Mouse (Mus musculus) MN1 (cell line): Measurements from ENCODE around the gene Atf7ip.

Experiments
- DNase-seq: peaks from one replicate; pipeline ENCODE4 v3.0.0-alpha.2; 2016; ENCODE audit warnings: low spot score

Atf7ip gene

DNA sequence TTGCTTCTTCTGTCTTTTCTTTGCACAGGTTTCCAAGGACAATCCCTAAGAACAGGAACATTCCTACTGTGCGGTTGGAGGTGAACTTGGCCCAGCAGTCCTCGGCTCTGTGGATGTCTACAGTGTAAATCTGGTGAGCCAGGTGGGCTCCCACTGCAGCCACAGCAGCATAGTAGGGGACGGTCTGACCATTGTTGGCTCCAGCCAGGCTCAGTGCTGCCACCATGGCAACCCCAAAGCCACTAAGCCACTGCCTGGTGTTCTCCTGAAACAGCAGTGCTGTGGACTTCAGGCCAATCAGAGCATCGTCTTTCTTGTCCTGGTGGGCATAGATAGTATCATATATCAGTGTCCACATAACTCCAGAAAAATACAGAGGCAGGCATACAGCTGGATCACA, 19.8 kb upstream of the Atf7ip start:
- no peak for DNase-seq

DNA sequence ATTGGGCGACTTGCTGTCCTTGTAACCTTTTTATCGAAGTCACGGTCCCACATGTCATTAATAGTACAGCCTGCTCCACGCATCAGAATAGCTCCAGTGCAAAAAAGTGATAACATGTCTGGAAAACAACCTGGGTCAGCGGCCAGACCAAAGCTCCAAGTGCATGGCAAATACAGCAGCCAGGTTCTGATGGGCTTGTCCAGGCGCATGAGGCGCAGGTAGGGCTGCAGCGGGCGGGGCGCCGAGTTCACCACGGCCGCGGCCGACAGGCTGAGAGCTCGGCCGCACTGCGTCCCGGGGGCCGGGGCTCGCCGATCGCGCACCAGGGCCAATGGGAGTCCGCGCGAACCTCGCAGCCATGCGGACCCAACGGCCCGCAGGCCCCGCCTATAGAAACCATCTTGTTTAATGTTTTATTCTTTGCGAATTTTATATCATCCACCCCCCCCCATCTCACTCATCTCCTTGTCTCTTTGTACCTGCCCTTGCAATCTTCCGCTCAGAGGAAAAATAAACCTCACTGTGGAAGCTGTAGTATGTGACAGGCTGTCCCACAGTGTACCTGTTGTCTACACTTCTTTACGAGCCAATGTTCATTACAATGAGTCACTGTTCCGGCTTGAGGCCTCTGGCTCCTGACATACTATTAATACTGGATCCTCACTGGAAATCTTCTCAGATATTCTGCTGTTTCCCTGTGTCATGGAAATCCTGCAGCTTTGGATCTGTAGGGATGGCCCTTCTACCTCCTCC, 19.0 kb upstream of the Atf7ip start:
- DNase-seq = no peak

DNA sequence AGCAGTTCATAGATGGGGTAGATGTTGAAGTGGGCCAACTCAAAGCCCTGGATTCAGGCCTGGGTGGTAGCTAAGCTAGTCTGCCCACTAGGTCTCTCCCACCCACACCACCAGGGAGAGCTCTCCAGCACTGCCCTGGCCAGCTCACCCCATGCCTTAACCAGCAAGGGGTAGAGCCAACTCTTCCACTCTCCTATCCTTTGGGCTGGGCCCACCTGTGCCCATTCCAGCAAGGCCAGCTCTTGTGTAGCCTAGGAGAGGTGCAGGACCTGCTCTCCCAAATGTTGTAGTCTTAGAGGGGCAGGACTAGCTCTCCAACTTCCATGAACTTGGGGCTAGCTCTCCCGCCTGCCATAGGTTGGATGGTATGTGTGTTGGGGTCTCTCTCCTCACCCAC, 18.4 kb upstream of the Atf7ip start:
- DNase-seq = no peak

DNA sequence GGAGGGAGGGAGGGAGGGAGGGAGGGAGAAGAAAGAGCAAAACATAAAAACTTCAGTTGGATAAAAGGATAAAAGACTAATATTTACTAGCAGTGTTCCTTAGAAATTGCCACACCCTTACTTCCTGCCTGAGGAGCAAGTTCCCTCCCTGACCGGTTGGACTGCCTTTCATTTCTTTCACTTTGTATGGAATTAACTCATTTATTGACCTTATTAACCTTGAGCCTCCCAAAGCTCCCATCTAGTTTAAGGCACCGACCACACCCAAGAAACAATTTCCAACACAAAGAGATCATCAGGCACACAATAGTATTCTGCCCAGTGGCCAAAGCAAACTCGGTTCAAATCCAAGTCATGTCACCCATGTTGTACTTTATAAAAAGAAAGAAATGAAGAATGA, 16.1 kb upstream of the Atf7ip start:
- DNase-seq = no peak

DNA sequence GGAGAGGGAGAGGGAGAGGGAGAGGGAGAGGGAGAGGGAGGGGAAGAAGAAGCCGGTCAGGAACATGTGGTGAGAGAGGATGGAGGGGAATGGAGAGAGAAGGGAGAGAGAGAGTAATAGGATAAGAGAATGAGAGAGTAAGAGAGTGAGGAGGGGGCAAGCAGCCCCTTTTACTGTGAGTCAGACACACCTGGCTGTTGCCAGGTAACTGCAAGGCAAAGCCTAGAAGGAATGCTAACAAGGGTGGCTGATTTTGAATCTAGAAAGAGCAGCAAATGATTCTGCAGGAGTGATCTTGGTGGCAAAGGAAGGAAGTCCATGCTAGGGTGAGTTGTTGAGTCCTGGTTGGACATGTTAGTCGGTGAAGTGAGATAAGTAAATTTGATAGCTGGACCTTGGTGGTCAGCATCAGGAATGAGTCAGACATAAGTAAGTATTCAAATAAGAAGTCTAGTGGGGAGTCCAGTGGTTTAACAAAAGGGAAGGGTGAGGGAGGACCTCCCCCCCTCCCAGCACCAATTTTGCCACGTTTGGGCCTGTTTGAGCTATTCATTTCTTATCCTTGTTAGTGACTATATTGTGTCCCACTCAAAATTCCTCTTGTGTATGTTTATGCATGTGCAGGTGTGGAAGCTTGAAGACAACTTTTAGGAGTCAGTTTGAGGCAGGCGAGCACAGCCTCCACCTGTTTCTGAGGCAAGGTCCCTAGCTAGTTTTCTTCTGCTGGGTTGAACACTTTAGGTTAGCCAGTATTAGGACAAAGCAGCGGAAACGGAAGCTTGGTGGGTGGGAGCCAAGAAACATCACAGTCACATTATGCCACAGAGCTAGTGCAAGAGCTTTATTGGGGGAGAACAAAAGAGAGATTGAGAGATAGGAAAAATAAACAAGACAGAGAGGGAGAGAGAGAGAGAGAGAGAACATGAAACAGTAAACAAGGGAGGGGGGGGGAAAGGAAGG, 15.2 kb upstream of the Atf7ip start:
- no peak for DNase-seq

DNA sequence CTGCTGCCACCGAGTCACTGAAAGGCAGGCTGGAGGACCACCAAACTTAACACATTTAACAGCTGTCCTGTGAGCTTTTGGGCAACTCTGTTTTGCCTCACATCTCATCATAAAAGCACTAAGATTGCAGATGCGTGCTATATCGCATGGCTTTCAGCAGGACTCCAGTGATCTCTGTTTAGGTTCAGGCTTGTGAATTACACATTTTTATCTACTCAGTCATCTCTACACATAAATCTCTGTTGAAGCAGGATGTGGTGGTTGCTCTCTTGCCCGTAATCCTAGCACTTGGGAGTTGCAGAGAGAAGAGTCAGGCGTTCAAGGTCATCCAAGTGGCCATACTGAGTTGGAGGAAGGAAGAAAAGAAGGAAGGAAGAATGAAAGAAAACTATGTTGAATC, 14.3 kb upstream of the Atf7ip start:
- no peak for DNase-seq

DNA sequence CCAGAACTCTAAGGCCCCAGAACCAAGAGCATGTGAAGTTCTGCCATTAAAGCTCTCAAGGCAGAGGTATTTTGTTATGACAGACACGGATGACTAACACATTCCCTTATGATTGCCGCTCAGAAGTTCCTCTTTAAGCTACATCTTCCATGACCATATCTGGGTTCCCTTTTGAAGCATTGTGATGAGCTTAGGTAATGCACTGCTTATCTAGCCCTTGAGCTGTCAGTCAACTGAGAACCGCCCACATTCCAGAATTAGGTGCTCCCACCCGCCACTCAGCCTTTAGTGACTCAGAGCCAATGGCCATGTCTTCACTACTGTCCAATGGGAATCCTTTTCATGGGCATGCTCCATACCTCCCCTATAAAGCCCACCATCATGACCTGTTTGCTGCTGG, 13.7 kb upstream of the Atf7ip start:
- no peak for DNase-seq

DNA sequence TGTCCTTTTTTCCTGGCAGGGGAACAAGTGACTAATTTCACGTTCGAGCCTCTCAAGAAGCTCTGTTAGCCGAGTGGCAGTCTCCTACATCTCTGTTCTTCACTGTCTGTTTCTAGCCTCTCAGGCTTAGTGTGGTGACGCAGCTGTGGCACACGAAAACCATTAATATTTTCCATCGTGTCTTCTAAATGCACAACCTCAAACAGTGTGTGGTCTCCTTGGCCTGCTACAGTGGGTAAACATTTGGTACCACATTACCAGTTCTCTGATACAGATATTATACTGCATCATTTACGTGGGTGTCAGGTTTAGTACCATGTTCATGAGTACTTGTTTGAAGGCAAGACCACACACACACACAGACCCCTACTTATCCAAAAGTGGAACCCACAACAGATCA, 12.5 kb upstream of the Atf7ip start:
- DNase-seq = no peak

DNA sequence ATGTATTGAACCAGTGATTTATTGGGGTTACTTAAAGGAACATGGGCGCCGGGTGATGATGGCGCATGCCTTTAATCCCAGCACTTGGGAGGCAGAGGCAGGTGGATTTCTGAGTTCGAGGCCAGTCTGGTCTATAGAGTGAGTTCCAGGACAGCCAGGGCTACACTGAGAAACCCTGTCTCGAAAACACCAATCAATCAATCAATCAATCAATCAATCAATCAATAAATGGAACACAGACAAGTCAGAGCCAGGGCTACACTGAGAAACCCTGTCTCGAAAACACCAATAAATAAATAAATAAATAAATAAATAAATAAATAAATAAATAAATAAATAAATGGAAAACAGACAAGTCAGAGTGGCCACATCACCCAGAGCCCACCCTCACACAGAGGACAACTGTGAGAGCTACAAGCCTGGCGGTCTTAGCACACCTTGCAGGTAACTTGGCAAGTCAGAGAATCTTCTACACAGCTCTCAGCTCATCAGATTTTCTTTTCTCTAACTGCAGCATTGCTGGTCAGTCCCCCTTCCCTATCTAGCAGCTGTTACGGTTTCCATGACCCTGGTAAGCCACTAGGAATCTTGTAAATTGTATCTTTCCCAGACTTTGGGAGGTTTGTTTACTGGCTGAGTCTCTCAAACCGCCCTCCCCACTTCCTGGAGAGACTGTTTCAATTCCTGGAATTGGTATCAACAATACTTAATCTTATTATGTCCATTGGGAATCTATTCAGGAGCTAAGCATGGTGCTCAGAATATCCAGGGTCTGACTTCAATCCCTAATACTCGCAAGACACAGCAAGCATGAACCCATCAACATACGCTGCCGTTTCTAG, 11.8 kb upstream of the Atf7ip start:
- no peak for DNase-seq

DNA sequence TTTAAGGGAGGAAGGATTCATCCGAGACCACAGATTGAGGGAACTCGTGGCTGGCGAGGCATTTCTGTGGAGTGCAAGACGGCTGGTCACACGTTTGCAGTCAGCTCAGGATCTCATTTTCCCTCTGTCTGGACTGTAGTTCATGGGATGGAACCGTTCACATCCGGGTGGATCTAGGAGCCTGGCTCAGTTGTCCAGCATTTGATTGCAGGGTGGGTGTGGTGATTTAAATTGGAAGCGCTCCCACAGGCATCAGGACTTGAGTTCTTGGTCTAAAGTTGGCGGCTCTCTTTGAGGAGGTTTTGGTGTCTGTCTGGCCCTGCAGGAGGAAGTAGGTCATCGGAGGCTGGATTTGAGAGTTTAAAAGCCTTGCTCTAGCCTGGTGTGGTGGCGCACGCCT, 10.9 kb upstream of the Atf7ip start:
- DNase-seq = no peak

DNA sequence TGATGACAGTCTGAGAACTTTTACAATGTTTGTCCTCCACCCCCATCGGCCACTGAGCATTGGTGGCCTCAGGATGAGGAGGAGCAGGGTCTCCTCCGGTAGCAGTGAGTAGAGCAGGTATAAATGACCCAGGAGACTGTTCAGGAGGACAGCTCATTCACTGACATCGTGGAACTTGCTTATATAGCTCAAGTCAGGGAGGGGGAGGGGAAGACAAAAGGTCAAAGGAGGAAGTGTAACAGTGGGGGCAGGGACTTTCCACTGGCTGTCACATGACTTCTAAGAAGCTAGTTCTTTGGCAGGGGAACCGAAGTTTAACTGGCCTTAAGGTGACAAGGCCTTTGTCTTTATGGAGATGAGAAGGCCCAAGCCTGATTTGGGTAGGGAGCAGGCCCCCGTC, 8.2 kb upstream of the Atf7ip start:
- DNase-seq = no peak

DNA sequence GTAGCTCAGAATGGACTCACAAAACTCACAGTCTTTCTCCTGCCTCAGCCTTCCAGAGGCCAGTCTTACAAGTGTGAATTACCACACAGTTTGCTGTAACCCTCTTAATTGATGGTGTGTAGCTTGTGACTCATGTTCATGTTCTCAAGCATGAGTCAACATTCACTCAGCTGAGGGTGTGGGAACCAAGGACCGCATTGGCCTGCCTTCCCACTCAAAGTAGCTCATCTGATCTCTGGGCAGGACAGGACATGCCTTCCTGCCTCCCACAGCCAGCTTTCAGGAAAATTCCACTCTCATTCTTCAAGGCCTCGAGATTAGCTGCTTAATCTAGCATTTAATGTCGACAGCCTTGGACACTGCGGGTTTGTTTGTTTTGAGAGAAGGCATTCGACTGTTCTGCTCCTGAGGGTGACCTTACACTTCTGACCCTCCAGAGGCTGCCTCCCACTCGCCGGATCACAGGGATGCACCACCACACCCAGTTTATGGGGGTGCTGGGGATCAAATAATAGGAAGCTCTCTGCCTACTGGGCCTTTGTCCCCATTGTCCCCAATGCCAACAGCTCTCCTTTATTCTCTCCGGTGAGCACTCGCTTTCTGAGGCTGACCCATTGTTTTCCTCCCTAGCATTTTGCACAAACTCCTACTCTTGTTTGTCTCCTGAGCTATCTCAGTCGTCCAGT, 6.5 kb upstream of the Atf7ip start:
- no peak for DNase-seq

DNA sequence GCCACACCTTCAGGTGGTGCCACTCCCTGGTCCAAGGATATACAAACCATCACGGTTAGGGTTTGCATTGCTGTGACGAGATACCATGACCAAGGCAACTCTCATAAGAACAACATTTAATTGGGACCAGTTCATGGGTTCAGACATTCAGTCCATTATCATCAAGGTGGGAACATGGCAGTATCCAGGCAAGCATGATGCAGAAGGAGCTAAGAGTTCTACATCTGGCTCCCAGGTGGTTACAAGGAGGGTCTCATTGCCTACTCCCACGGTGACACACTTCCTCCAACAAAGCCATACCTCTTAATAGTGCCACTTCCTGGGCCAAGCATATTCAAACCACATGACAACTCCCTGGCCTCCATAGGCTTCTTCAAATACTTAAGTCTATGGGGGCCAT, 2.7 kb downstream of the Atf7ip start:
- DNase-seq = no peak

DNA sequence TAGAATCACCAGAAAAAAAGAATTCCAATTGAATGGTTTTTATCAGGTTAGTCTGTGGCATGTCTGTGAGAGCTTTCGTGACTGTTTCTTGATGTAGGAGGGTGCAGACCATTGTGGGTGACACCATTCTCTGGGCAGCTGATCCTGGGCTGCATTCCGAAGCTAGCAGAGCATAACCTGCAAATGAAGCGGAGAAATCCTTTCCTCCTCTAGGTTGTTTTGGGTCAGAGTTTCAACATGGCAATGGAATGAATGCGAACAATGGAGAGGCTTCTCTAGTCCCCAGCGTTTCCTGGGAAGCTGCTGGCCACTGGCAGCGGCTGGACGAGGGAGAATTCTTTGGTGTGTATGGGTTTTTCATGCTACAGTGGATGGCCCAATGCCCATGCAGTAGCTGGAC, 5.0 kb downstream of the Atf7ip start:
- DNase-seq = no peak

DNA sequence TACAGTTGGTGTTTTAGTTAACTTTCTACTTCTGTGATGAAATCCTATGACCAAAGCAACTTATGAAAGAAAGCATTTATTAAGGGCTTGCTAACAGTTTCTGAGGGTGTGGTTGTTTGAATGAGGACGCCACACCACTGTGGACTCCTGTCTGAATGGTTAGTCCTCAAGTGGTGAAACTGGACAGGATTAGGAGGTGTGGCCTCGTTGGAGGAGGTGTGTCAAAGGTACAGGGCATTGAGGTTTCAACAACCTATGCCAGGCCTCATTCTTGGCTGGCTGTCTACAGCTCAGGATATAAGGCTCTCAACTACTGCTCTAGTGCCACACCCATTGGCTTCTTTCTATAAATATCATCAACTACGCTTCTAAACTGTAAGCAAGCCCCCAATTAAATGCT, 6.4 kb downstream of the Atf7ip start:
- DNase-seq = no peak

DNA sequence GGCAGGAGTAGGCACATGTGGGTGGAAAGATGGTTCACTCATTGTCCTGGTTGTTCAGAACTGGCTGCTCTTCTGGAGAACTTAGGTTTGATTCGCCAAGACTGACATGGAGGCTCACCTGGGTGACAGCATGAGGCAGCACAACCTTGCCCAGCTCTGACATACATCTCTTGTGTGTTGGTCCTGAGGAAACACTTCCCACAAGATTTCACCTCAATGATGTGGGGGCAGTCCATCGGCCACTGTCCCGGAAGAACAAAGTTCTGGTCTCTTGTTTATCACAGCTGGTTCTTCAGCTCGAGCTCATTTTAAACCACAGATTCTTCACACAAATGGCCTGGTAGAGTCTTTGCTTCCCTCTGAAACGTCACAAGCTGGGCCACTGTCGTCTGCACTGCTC, 10.7 kb downstream of the Atf7ip start:
- DNase-seq = no peak

DNA sequence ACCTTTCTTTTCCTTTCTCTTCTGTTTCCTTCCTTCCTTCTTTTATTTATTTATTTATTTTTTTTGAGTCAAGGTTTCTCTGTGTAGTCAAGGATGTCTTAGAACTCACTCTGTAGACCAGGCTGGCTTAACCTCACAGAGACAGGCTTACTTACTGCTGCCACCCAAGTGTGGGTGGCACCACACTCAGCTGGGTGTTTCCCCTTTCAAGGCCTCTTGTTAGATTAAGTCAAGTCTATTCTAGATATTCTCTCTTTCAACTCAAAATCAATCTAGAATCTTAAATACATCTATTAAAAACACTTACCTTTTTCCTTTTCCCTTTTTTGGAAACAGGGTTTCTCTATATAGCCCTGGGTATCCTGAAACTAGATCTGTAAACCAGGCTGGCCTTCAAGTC, 11.3 kb downstream of the Atf7ip start:
- no peak for DNase-seq

DNA sequence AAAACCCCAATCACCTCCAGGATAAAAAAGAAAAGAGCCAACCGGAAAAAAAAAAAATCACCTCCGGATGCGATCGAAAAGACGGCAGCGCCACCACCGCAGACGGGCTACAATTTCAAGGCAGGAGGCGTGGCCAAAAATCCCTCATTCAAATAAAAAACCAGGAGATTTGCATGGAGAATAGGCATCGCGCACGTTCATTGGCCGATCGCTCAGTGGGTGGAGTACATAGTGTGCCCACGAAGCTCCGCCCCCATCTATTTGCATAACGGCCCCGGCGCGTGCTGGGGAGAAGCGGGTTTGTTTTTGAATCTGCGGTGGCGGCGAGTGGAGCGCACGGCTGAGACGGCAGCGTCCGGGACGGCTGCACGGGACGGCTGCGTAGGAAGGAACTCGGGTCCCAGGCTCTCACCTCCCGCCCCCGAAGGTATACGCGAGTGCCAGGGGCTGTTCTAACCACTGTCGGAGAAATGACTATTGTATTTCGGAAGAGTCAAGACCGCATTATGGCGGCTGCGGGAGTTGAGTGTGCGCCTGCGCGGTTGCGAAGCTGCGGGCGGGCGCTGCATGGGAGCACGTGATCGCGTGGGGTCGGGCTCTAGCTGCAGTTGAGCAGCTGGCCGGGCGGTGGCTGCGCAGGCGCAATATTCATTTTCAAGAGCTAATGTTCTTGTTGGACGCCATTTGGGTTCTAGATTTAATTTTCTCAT, 12.7 kb downstream of the Atf7ip start:
- no peak for DNase-seq

DNA sequence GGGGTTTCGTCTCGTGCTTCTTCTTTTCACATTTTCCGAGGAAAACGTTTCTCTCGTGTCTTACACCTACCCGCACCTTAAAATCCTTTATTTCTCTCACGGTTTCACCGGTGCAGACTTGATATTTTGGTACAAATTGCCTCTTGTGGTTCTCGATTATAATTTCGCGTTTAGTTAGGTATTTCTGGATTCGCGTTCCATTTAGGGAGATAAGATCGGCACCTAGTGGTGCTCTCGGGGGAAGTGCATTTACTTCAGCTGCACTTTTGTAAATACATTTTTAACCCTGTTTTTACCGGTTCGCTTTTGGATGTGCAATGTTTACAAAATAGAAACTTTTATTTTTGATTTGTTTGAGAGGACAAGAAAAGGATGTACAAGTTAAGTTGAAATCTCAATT, 13.3 kb downstream of the Atf7ip start:
- DNase-seq = no peak

DNA sequence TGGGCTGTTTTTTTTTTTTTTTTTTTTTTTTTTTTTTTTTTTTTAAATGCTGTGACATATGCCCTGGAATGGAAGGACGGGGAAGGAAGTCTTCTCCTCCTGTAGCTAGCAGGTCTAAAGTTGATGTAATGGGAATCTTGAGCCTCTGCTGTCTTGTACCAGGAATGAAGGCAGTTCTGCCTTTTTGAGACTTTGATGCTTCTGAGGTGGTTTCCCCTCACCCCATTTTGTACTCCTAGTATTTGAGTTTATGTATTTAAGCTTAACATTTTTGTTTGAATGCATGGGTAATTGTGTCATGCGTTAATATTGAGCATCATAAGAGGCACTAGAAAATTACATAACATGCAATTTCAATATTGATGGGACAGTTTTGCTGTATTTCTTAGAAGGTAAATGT, 14.4 kb downstream of the Atf7ip start:
- no peak for DNase-seq

DNA sequence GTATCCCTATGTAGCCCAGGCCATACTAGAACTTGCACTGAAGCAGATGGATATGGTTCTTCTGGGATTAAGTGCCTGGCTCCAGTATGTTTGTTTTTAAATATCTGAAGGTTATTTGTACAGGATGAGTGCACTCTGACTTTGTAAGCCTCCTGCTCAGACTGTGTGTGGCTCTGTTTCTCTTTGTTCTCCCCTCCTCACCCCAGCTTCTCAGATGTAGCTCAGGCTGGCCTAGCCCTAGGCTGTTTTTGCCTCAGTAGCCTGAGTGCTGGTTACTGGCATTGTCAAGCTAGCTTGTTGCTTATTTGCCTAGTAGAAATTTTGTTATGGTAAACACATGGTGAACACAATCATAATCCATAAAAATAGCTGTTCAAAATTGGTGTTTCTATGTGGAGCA, 15.7 kb downstream of the Atf7ip start:
- DNase-seq = no peak
